Mouse (Mus musculus): ENCODE results near the gene Cdrt4. TPM values are rescaled to one million over a fixed set of nuclear protein-coding genes. Genes with fewer than 3 reads are reported as not detected.

Cdrt4 gene
- total RNA-seq, 2 experiments from 2014 or later: not detected

GRCm38 (mm10) chr11:62995066-62995754 lies 44.2 kb downstream of the Cdrt4 start:
- DNase-seq (ENCODE audit: low spot score in 2 of 2): no peak

GRCm38 (mm10) chr11:62995755-62996521 lies 44.9 kb downstream of the Cdrt4 start:
- DNase-seq (ENCODE audit: low spot score in 2 of 2): no peak

DNA sequence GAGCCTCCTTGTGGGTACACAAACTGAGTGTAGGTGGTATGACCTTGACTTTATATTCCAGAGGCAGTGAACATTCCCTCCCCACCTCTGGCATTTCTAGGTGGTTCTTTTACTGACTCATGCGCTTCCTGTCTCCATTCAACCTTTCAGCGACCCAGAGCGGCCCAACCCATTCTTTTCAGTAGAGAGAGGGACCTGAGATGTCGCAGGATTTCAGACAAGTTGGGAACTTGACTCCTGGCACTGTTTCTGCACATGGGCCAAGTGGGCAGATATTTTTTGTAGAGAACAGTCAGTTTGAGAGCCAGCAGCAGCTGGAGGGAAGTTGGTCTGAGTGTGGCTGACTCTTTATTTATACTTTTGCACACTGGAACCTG lies 45.5 kb downstream of the Cdrt4 start:
- no peak for DNase-seq (ENCODE audit: low spot score in 2 of 2)

- no peak for DNase-seq (ENCODE audit: low spot score in 2 of 2)
These were observed 46.2 kb downstream of the Cdrt4 start for GRCm38 (mm10) chr11:62997039-62997717.

- peak; percentile 48 to 67 for DNase-seq (ENCODE audit: low spot score in 2 of 2)
These were observed 46.8 kb downstream of the Cdrt4 start for GRCm38 (mm10) chr11:62997718-62998281.

- no peak for DNase-seq (ENCODE audit: low spot score in 2 of 2)
These were observed 49.1 kb downstream of the Cdrt4 start for GRCm38 (mm10) chr11:63000126-63000525.

- DNase-seq (ENCODE audit: low spot score in 2 of 2): no peak
These were observed 53.6 kb downstream of the Cdrt4 start for GRCm38 (mm10) chr11:63004617-63005016.

- no peak for DNase-seq (ENCODE audit: low spot score in 2 of 2)
These were observed 56.4 kb downstream of the Cdrt4 start for GRCm38 (mm10) chr11:63007376-63007775.

DNA sequence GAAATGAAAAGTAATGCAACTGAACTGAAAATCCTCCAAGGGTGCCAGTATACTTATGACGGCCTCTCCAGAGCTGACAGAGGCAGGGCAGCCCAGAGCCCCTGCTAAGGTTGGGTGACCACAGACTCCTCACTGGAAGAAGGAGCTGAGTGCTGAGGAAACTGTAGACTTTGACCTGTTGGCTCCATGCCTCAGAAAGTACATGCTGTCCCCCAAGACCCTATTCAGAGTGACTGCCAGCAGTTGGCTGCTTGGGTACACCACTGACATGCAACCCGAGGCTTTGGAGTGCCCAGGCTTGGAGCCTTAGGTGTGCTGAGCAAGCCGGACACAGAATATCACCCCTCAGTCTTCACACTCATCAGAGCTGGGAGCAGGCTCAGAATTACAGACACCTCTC lies 57.0 kb downstream of the Cdrt4 start:
- DNase-seq (ENCODE audit: low spot score in 2 of 2): no peak

GRCm38 (mm10) chr11:63009761-63010160 lies 58.8 kb downstream of the Cdrt4 start:
- no peak for DNase-seq (ENCODE audit: low spot score in 2 of 2)

DNA sequence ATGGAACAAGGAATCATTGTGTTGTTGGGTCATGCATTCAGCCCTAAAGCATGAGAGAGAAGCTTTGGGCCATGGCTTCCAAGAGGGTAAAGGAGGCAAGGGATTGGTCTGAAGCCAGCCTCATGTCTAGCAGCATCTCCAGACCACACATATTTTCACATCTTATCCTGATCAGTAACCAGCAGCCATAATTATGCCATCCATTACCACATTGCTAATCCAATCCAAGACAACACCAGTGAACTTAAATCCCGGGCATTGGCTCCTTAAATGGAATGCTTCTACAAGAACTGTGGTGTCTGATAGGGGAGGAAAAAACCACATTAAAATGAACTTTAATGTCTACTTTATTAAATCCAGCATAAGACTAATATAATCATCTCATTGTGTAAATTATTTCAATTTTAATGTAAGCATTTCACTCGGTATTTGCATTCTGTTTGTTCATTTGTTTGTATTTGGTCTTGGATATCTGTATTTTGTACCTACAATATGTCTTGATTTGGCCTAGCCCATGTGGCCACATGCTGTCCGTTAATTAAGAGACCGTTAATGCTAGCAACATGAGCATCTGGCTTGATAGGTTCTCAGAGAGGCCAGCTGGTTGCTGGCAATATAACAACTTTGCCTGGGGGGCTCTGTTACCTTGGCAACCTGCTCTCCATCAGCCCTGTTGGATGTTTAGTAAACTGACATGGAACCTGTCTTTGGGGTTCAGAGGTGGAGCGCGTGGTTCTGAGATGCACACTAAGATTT lies 66.5 kb downstream of the Cdrt4 start:
- DNase-seq (ENCODE audit: low spot score in 2 of 2): no peak

DNA sequence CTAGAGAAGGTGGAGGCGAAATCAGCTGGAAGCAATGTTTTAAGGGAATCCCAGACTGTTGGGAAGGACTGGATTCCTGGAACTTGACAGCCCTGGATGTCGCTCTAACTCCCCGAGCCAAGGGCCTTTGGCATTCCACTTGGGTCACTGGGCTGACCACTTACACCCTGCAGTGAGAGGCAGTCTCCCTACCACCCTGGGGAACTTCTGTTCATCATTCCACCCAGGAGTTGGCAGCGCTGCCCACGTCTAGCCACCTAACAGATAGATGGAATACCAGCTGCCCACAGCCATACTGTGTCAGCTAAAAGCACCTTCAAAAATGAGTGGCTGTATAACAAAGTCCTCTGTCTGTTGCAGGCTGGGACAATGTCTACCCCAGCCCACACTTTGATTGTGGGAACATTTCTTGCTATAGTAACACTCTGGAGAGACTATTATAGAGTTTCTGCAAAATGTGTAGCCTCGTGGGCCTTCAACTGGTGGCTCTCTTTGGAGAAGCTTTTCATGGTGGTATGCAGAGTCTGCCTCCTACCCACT lies 67.2 kb downstream of the Cdrt4 start:
- DNase-seq (ENCODE audit: low spot score in 2 of 2): no peak

DNA sequence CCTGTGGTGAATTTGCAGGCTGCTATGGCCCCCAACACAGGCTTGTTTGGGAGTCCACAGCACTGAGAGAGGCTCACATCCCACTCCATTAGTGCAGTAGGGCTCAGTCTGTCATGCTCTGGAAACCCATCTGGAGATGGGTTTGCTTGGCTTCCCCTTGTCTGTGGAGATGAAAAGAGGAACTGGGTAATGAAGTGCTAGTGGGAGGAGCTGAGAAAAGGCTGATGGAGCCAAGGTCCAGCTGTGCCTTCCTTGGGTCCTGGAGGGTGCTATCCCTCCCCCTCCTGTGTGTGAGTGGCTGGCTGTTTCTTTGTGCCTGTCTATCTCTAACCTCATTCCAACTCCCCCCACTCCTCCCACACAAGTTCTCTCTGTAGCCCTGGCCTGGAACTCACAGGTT lies 69.6 kb downstream of the Cdrt4 start:
- no peak for DNase-seq (ENCODE audit: low spot score in 2 of 2)

DNA sequence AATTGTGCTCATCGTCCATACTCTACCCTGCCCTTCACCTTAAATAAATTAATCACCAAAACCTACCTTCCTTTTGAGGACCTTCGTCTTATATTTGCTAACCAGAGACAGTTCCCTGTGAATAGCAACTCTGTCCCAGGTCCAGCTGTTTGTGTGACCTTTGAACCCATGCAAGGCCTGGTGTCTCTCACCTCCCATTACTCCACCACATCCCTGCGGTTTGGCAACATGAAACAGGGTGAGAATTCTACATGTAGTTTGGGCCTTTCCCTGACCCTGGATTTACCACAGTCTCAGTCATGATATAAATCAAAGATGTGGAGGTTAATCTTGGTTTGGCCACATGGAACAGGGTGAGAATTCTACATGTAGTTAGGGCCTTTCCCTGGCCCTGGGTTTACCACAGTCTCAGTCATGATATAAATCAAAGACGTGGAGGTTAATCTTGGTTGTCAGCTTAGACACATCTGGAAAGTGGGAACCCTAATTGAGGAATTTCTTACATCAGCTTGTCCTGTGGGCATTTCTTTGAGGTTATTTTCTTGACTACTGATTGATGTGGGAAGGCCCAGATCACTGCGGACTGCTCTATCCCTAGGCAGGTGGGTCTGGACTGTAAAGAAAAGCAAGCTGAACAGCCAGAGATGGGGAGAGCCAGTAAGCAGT lies 70.3 kb downstream of the Cdrt4 start:
- DNase-seq (ENCODE audit: low spot score in 2 of 2): no peak

GRCm38 (mm10) chr11:63023461-63023860 lies 72.5 kb downstream of the Cdrt4 start:
- no peak for DNase-seq (ENCODE audit: low spot score in 2 of 2)

GRCm38 (mm10) chr11:63024136-63024535 lies 73.1 kb downstream of the Cdrt4 start:
- no peak for DNase-seq (ENCODE audit: low spot score in 2 of 2)

GRCm38 (mm10) chr11:63025476-63025875 lies 74.5 kb downstream of the Cdrt4 start:
- DNase-seq (ENCODE audit: low spot score in 2 of 2): peak in 1 of 2 experiments; percentile 36

GRCm38 (mm10) chr11:63026651-63027141 lies 75.7 kb downstream of the Cdrt4 start:
- peak; percentile 30 to 56 for DNase-seq (ENCODE audit: low spot score in 2 of 2)

- no peak for DNase-seq (ENCODE audit: low spot score in 2 of 2)
These were observed 77.1 kb downstream of the Cdrt4 start for GRCm38 (mm10) chr11:63028131-63028530.

DNA sequence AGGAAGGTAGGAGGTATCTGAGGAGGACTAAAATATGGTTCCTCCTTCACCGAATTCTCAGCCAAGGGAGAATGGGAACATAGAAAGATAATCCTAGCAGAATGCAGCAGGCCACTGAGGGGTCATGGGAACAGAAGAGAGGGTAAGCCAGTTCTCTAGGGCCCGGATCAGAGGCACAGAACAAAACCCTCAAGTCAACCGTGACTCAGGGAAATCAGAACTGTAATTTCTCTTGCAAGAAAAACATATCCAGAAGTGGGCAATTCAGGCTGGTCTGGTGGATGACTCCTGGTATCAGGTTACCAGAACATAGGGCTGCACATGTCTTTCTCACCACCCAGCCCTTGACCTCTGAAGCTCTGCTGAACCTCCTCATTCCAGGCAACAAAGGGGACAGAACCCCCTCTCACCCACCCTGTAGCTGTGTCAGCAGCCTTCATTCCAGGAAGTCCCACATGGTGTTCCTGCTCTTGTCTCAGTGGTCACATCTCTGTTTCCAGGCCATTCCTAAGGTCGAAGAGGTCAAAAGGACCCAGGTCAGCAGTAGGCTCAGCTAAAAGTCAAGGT lies 78.2 kb downstream of the Cdrt4 start:
- DNase-seq (ENCODE audit: low spot score in 2 of 2): no peak
